Mouse (Mus musculus) CH12F3 (cell line): ENCODE results near the gene Cfap46.

Experiments
- in situ Hi-C: fragments of 300-500 bp; cut with MboI; formaldehyde crosslinking; loops from 2 replicates; pipeline ENCODE4 v1.14.3; 2020; ENCODE audit warnings: low sequenced_read_pairs

The Cfap46 gene

GRCm38 (mm10) chr7:139666871-139667270 is 16.7 kb downstream of the Cfap46 start:
- in situ Hi-C loops, result loop anchor here (25.0 kb wide), 1 partner anchor 195 kb away; no protein-coding TSS in a partner anchor

- in situ Hi-C loops, result loop anchor here (25.0 kb wide), 1 partner anchor 199 kb away; no protein-coding TSS in a partner anchor
Measured at GRCm38 (mm10) chr7:139663318-139663717, 20.3 kb downstream of the Cfap46 start.

DNA sequence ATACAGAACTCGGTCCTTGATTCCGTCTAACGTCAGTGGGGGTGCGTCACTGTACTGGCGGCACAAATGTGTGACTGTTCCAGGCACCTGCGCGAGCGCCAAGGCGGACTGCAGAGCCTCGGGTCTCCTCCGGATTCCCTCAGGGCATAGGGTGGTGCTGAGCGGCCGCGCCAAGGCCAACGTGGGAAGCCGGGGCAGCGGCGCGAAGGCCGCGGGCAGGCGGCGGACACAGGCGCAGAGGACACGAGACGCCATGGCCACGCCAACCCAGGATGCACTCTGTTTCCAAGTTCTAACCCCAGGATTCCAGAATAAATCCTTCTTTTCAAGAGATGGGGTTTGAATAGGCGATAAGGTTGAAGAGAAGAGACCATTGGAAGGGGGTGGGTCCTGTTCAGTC is 23.7 kb downstream of the Cfap46 start:
- in situ Hi-C loops, result loop anchor here (25.0 kb wide), 1 partner anchor 202 kb away; no protein-coding TSS in a partner anchor

DNA sequence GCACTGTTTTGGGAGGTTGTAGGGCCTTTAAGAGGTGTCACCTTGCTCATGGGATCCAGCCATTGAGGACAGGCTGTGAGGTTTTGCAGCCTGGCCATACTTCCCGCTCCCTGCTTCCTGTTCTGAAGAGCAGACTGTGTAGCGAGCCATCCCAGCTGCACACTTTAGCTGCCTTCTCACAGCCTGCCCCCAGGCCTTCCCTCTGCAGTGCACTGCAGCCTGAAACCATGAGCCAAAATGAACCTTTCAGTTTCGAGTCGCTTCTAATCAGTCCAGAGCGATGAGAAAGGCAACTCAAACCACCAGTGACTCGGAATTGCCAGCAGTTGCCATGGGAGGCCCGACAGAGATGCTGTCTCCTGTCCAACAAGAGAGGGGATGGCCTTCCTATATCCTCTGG is 33.9 kb downstream of the Cfap46 start:
- in situ Hi-C loops, result loop anchor here (25.0 kb wide), 1 partner anchor 213 kb away; no protein-coding TSS in a partner anchor

DNA sequence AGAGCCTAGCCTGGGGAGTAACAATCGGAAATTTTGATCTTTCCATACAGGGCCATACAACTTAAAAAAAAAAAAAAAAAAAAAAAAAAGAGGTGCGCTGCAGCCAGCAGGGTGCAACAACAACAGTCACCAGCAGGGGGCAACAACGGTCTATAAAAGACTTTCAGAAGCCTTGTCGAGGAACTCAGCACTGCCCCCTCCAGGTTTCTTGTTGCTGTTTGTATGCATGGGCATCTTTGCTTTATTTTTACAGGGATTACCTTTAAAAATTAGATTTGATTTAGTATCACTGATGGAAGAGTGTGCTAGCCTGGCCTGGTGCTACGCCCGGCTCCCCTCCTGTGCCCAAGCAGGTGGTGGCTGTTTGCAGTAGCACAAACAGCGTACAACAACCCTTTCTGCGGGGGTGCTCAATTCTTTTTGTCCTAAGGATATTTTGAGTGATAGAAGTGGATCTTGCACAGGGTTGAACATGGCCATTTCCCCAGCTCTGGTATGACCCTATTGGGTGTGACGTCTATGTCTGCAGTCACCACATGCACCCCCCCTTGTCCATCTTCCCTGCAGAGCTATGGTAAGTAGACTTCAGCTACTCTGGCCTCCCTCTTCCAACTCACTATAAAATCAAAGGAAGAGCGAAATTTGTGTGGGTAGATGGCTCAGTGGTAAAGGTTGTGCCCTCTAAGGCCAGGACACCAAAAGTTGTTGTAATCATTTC is 35.4 kb downstream of the Cfap46 start:
- in situ Hi-C loops, result no loop called here

GRCm38 (mm10) chr7:139633393-139633792 is 50.2 kb downstream of the Cfap46 start:
- in situ Hi-C loops, result no loop called here

DNA sequence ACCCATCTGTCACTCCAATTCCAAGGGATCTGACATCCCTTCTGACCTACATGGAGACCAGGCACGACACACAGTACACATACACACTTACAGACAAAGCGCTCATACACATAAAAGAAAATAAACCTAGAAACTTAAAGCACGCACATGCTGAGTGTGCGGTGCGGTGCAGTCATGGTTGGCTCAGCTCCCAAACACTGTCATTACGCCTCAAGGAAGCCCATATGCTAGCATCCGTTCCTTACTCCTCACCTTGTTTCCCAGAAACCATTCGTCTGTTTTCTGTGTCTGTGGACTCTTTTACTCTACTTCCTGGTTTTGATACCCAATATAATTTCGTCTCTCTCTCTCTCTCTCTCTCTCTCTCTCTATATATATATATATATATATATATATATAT is 58.5 kb downstream of the Cfap46 start:
- in situ Hi-C loops, result no loop called here

DNA sequence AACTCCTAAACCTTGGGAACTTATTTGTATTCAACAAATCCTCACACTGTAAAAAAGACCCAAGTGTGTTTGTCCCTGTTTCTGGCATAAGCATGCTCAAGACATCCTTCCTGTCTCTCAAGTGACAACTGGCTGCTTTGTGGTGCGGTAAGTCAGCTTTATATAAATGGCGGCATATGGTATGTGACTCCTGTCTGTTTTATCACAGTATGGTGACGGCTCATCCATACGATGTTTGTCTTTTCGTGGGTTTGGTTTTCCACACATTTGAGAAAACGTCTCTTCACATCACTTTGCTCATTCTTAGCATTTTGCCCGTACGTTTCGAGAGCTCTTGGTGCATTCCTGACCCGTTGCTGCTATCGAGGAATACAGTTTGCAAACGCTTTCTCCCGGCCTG is 61.0 kb downstream of the Cfap46 start:
- in situ Hi-C loops, result no loop called here

GRCm38 (mm10) chr7:139615767-139616766 is 67.5 kb downstream of the Cfap46 start:
- in situ Hi-C loops, result no loop called here

DNA sequence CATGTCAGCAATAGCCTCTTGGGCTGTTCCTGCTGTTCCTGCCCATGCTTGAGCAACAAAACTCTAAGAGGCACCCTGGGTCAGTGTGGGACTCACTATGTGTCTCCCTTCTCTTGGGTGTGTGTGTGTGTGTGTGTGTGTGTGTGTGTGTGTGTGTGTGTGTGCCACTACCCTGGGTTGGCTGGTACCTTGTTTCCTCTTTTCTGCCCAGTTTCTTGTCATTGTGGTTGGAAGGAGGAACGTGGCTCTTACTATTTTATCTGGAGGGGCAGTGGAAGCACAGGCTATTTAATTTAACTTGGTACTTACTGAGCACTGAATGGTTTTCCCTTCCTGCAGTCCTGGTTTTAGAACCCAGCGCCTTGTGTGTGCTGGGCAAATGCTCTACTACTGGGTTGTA is 73.3 kb downstream of the Cfap46 start:
- in situ Hi-C loops, result no loop called here

DNA sequence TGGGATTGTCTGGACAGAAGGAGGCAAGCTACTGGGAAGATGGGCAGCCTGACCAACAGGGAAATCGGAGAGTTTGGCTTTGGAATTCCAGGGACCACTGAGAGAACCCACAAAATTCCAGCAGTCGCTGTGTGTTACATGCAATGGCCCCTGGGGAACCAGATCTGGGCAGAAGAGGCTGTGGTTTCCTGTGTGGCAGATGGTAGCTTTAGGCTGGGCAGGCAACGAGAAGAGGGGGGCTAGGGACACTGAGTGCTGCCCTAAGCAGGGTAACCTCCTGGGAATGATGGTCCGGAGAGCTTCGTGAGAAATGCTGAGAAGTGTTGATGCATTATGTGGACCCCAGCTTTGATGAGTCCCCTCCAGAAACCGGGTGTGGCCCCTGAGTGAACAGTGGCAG is 87.8 kb downstream of the Cfap46 start:
- in situ Hi-C loops, result no loop called here

DNA sequence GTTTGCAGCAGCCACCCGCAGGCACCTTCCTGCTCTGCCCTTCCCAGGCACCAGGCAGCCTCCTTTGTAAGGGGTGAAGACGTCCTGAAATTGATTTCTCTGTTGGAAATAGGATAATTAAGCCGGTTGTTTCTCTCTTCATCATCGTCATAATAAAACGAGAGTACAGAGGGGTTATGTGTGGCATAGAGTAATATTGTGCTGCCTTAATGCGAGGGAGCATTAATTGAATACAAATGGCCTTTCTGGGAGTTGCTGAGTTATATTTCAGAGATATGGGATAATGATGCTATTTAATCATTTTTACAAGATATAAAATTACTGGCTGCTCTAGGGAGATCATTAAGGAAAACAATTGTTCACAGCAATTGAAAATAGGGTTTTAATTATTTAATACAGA is 88.3 kb downstream of the Cfap46 start:
- in situ Hi-C loops, result no loop called here

DNA sequence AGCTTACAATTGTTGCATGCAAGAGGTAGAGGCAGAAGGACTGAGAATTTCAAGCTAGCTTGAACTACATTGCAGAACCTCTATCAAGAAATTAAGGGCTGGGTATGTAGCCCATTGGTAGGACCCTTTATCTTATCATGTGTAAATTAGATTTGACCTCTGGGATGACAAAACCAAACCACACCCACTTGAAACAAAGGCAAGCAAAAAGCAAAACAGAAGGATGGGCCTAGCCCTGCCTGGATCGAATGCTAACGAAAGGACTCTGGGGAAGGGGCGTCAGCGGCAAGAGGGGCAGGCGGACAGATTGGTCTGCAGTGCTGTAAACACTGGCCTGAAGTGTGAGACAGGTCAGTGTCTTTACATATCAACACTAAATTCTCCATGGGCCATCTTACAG is 92.3 kb downstream of the Cfap46 start:
- in situ Hi-C loops, result no loop called here

GRCm38 (mm10) chr7:139590302-139590701 is 93.3 kb downstream of the Cfap46 start:
- in situ Hi-C loops, result no loop called here

GRCm38 (mm10) chr7:139587919-139588318 is 95.7 kb downstream of the Cfap46 start:
- in situ Hi-C loops, result no loop called here

DNA sequence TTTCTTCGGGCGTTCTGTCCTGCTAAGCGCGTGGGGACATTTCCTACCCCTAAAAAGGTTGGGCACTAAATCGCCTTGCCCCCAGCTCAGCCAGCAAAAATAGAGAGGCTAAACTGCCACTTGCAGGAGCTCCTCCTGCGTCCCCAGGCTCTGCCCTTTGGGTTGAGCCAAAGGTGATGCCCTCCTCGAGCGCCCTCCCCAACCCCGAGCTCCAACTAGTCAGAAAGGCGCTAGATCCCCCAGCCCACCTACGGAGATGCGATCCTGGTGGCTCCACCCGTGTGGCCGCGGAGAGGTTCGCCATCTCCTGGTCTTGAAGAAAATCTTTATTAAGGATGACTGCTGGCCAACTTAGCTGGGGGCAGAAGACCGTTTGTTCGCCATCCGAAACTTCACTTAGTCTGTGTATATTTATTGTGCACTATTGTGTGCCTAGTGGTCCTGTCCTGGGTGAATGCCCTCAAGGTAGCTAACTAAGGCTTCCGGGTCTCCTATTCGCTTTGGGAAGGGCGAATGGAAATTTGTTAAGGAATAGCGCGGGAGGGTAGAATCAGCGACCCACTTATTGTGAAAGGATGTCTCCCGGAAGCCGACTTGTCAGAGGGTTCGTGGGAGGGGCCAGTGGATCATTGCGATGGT is 98.3 kb downstream of the Cfap46 start:
- in situ Hi-C loops, result no loop called here

DNA sequence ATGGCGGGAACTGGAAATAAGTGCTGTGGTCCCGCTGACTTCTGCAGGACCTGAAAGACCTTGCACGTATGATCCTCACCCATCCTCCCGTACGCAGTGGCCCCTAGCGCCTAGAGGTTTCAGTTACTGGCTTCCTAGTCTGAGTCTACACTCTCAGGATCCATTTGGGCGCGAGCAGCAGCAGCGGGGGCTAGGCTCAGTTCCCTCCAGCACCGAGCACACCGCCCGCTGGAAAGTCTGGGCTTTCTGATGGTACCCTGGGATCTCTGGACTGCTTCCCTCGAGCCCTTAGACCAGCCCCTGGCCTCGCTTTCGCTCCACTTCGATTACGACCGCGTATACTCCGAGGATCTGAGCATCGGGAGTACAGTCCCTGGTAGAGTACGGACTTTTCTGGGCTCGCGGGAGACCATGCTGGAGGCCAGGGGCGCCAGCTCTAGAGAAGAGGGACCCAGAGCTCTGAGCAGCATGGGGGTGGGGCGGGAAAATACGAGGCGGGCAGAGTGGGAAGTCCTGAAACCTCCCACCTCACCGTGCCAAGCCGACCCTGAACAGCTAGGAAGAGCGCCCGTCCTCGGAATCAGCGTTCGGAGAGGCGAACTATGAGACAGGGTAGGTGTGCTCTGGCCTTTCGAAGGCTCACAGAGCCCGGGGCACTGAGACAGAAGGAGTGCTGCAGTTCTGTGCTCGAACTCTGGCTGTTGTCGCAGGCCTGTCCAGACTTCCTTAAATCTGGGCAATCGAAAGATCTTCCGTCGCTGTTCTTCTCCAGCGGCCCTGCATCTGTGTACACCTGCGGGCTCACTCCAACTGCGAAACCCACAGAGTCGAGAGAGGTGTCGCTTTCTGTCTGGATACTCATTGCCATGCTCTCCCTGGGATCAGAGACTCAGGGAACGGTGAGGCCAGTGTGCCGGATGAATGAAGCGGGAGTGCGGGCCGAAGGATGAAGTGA is 99.1 kb downstream of the Cfap46 start:
- in situ Hi-C loops, result no loop called here

DNA sequence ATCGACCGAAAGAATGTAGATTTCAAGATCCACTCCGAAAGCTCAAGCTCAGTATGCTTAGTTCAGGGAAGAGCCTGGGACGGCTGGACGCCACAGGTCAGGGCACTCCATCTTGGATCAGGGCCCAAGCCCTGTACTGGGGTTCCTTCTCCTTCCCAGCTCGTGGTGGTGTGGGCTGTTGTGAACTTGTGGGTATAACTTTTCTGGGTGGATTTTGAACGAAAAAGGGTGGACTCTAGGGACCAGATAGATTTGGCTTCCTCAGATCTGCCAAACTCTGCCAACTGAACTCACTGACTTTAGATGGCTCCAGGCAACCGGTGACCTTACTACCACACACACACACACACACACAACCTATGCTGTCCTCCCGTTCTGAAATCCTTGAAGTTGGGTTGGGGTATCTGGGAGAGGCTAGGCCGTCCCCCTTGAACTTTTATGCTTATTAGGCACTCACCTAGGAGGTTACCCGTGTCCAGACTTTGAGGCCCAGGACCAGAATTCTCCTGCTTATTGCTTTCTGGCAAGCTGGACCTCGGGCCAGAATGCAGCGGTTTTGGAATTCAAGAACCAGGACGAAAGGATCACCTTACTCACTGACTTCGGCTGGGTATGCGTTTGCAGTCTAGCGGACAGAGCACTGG is 100.4 kb downstream of the Cfap46 start:
- in situ Hi-C loops, result no loop called here

DNA sequence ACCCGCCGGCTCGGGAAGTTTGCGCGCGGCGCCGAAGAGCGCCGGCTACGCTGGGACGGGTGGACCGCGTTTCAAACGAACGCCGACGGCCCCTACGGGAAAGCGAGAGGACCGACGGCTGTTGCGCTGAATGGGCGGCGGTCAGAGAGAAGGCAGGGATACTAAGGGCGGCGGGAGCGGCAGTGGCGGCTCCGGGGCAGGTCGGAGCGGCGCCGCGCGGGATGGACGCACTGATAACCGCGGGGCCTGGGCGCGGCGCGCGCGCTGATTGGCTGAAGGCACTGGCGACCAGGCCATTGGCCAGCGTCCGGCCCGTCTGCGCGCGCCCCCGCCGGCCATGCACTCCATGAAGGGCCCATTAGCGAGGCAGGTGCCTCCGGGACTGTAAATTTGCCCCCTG is 101.0 kb downstream of the Cfap46 start, which contains the start of gene Nkx6-2:
TSS of gene Nkx6-2 (minus strand) at position 203 of the 400 bp plus-strand sequence.
- in situ Hi-C loops, result no loop called here
